Mouse (Mus musculus) neural tube, embryonic 11.5 days (tissue): ENCODE results near the gene Polr3h. TPM values are rescaled to one million over a fixed set of nuclear protein-coding genes. Genes with fewer than 3 reads are reported as not detected.

Experiments used
- ATAC-seq: fragments of 200-750 bp; cut with Nextera tagmentation; 2 replicates; pipeline ENCODE4 v1.8.0; 2017; ENCODE audit warnings: moderate number of reproducible peaks, mild to moderate bottlenecking, moderate TSS enrichment, moderate library complexity; ENCODE audit not compliant: insufficient read depth, low FRiP score, low TSS enrichment
- DNase-seq: peaks from one replicate; pipeline ENCODE4 v3.0.0-alpha.2; 2015; ENCODE audit warnings: low spot score
- H3K27ac ChIP-seq: fragments of 300-500 bp; sonication (generic); 2 replicates; pipeline ENCODE4 v1.5.1; 2014; ENCODE audit warnings: low read depth, mild to moderate bottlenecking, low read length
- H3K27me3 ChIP-seq: fragments of 300-500 bp; sonication (generic); 2 replicates; pipeline ENCODE4 v1.6.1; 2014; ENCODE audit warnings: mild to moderate bottlenecking, low read length, mixed read lengths; ENCODE audit not compliant: control insufficient read depth, insufficient read depth
- H3K36me3 ChIP-seq: fragments of 300-500 bp; sonication (generic); 2 replicates; pipeline ENCODE4 v1.6.1; 2014; ENCODE audit warnings: mild to moderate bottlenecking, low read length, moderate library complexity, mixed read lengths; ENCODE audit not compliant: control insufficient read depth, insufficient read depth
- H3K4me1 ChIP-seq: fragments of 300-500 bp; sonication (generic); 2 replicates; pipeline ENCODE4 v1.6.1; 2014; ENCODE audit warnings: low read length, mixed read lengths; ENCODE audit not compliant: control insufficient read depth, insufficient read depth
- H3K4me2 ChIP-seq: fragments of 300-500 bp; sonication (generic); 2 replicates; pipeline ENCODE4 v1.6.1; 2014; ENCODE audit warnings: low read depth, mild to moderate bottlenecking, moderate library complexity
- H3K4me3 ChIP-seq: fragments of 300-500 bp; sonication (generic); 2 replicates; pipeline ENCODE4 v1.5.1; 2014; ENCODE audit warnings: low read depth, low read length
- H3K9ac ChIP-seq: fragments of 300-500 bp; sonication (generic); 2 replicates; pipeline ENCODE4 v1.6.1; 2014; ENCODE audit warnings: mild to moderate bottlenecking, low read length
- H3K9me3 ChIP-seq: fragments of 300-500 bp; sonication (generic); 2 replicates; pipeline ENCODE4 v1.6.1; 2016; ENCODE audit warnings: low read length; ENCODE audit not compliant: control insufficient read depth
- WGBS: fragments of 180-500 bp; shearing (Covaris S2); extraction: QIAGEN DNeasy Blood & Tissue Kit; methylation state at CpG from one replicate; pipeline ENCODE4 v1.1.7; 2014; 5-methylcytosine and 5-hydroxymethylcytosine counted together
- polyA plus RNA-seq: library from polyadenylated mRNA; unstranded; fragments of >200 nt; fragmentation: Nextera tagmentation; extraction: Ambion mirVana; gene quantifications from 2 replicates; pipeline ENCODE4 v1.2.1, GENCODE M21; 2014

Polr3h gene
- polyA plus RNA-seq, 1 experiment from 2014 or later = 83.0 TPM

- ATAC-seq (no peak), DNase-seq (no peak)
- H3K4me1 ChIP-seq = peaks cover 19% of the 10 kb centered on the region
- no peak overlapping the region for H3K4me3 ChIP-seq
- 90% methylated on average over 5 of the region's 5 CpGs for WGBS
- no peak overlapping the region for H3K27ac ChIP-seq
- H3K4me2 ChIP-seq = no peak overlapping the region
- H3K27me3 ChIP-seq = no peaks in the 10 kb centered on the region
- H3K9ac ChIP-seq = no peak overlapping the region
- no peaks in the 10 kb centered on the region for H3K36me3 ChIP-seq
- no peaks in the 10 kb centered on the region for H3K9me3 ChIP-seq
Measured at GRCm38 (mm10) chr15:81940219-81940618, 14.2 kb upstream of the Polr3h start.

- Histone ChIP-seq H3K27me3 (no peaks in the 10 kb centered on the region), H3K4me1 (peaks cover 19% of the 10 kb centered on the region), H3K9me3 (no peaks in the 10 kb centered on the region), H3K36me3 (no peaks in the 10 kb centered on the region), H3K9ac (no peak overlapping the region), H3K4me3 (no peak overlapping the region), H3K27ac (no peak overlapping the region), H3K4me2 (no peak overlapping the region)
- DNase-seq = no peak
- ATAC-seq = no peak
- WGBS = 88% methylated on average over 4 of the region's 4 CpGs
Measured at GRCm38 (mm10) chr15:81939774-81940173, 13.7 kb upstream of the Polr3h start.

- DNase-seq (no peak), ATAC-seq (no peak)
- 92% methylated on average over 10 of the region's 10 CpGs for WGBS
- no peak overlapping the region for H3K27ac ChIP-seq
- peaks cover 19% of the 10 kb centered on the region for H3K4me1 ChIP-seq
- no peaks in the 10 kb centered on the region for H3K36me3 ChIP-seq
- H3K27me3 ChIP-seq = no peaks in the 10 kb centered on the region
- no peak overlapping the region for H3K9ac ChIP-seq
- H3K4me2 ChIP-seq = no peak overlapping the region
- no peak overlapping the region for H3K4me3 ChIP-seq
- H3K9me3 ChIP-seq = no peaks in the 10 kb centered on the region
Measured at GRCm38 (mm10) chr15:81939157-81939715, 13.2 kb upstream of the Polr3h start.

- WGBS = 32% methylated on average over 2 of the region's 2 CpGs
- Histone ChIP-seq H3K4me1 (peaks cover 14% of the 10 kb centered on the region), H3K27ac (no peak overlapping the region), H3K4me3 (no peak overlapping the region), H3K27me3 (no peaks in the 10 kb centered on the region), H3K9ac (no peak overlapping the region), H3K9me3 (no peaks in the 10 kb centered on the region), H3K36me3 (no peaks in the 10 kb centered on the region), H3K4me2 (peak overlapping the region; percentile 39)
- no peak for ATAC-seq
- DNase-seq = peak; percentile 57
Measured at GRCm38 (mm10) chr15:81938246-81938645, 12.2 kb upstream of the Polr3h start.

- peaks cover 12% of the 10 kb centered on the region for H3K4me1 ChIP-seq
- H3K9ac ChIP-seq = peak overlapping the region; percentile 23
- H3K4me2 ChIP-seq = peak overlapping the region; percentile 39
- H3K27me3 ChIP-seq = no peaks in the 10 kb centered on the region
- peak overlapping the region; percentile 40 for H3K4me3 ChIP-seq
- H3K27ac ChIP-seq = peak overlapping the region; percentile 29; the same call in 1 of the 2 replicates
- DNase-seq (no peak), ATAC-seq (0 out of 2 replicates have a peak, but pooled peaks have one; percentile 35)
- 8% methylated on average over 18 of the region's 19 CpGs for WGBS
- no peaks in the 10 kb centered on the region for H3K36me3 ChIP-seq
- no peaks in the 10 kb centered on the region for H3K9me3 ChIP-seq
Measured at GRCm38 (mm10) chr15:81937098-81937972, 11.3 kb upstream of the Polr3h start.

- Histone ChIP-seq H3K27ac (peak within 1 kb of the TSS; percentile 29; the same call in 1 of the 2 replicates), H3K4me1 (peaks cover 12% of the 10 kb centered on the region), H3K9ac (peak within 1 kb of the TSS; percentile 23), H3K4me2 (peak within 1 kb of the TSS; percentile 39), H3K27me3 (no peaks in the 10 kb centered on the region), H3K9me3 (no peaks in the 10 kb centered on the region), H3K4me3 (peak within 1 kb of the TSS; percentile 40), H3K36me3 (no peaks in the 10 kb centered on the region)
- WGBS = under 1% methylated on average over 12 of the region's 12 CpGs
- ATAC-seq (peak; percentile 58; the same call in 1 of the 2 replicates), DNase-seq (peak; percentile 70)
Measured at GRCm38 (mm10) chr15:81936679-81937078, 10.6 kb upstream of the Polr3h start, which contains the start of gene Csdc2. TSS of gene Csdc2 (plus strand) at chr15:81936759.

- peak overlapping the region; percentile 8 for H3K9ac ChIP-seq
- no peak overlapping the region for H3K27ac ChIP-seq
- peak overlapping the region; percentile 39 for H3K4me2 ChIP-seq
- H3K9me3 ChIP-seq = no peaks in the 10 kb centered on the region
- H3K4me1 ChIP-seq = peaks cover 12% of the 10 kb centered on the region
- no peaks in the 10 kb centered on the region for H3K36me3 ChIP-seq
- ATAC-seq = no peak
- no peak for DNase-seq
- no peaks in the 10 kb centered on the region for H3K27me3 ChIP-seq
- WGBS = 52% methylated on average over 6 of the region's 7 CpGs
- peak overlapping the region; percentile 40 for H3K4me3 ChIP-seq
Measured at GRCm38 (mm10) chr15:81935869-81936637, 10.0 kb upstream of the Polr3h start.

- Histone ChIP-seq H3K4me2 (no peak overlapping the region), H3K9ac (no peak overlapping the region), H3K4me3 (no peak overlapping the region), H3K27ac (no peak overlapping the region), H3K9me3 (no peaks in the 10 kb centered on the region), H3K4me1 (peaks cover 12% of the 10 kb centered on the region), H3K36me3 (no peaks in the 10 kb centered on the region), H3K27me3 (no peaks in the 10 kb centered on the region)
- 90% methylated on average over 1 of the region's 1 CpGs for WGBS
- ATAC-seq = no peak
- no peak for DNase-seq
Measured at GRCm38 (mm10) chr15:81933986-81934385, 7.9 kb upstream of the Polr3h start.
